Mouse (Mus musculus) midbrain, embryonic 16.5 days (tissue): Measurements from ENCODE around the gene B230104I21Rik. TPM values are rescaled to one million over a fixed set of nuclear protein-coding genes. Genes with fewer than 3 reads are reported as not detected.

Experiments used
- ATAC-seq: fragments of 200-750 bp; cut with Nextera tagmentation; 2 replicates; pipeline ENCODE4 v1.8.0; 2017; ENCODE audit warnings: moderate TSS enrichment
- H3K27ac ChIP-seq: fragments of 300-500 bp; sonication (generic); 2 replicates; pipeline ENCODE4 v1.5.1; 2014; ENCODE audit warnings: mild to moderate bottlenecking, low read length, mixed read lengths
- H3K27me3 ChIP-seq: fragments of 300-500 bp; sonication (generic); 2 replicates; pipeline ENCODE4 v1.6.1; 2014; ENCODE audit warnings: low read depth, low read length, mixed read lengths; ENCODE audit not compliant: control insufficient read depth, insufficient read depth
- H3K36me3 ChIP-seq: fragments of 300-500 bp; sonication (generic); 2 replicates; pipeline ENCODE4 v1.6.1; 2014; ENCODE audit warnings: mild to moderate bottlenecking, low read length, moderate library complexity, mixed read lengths; ENCODE audit not compliant: control insufficient read depth, insufficient read depth
- H3K4me1 ChIP-seq: fragments of 300-500 bp; sonication (generic); 2 replicates; pipeline ENCODE4 v1.6.1; 2014; ENCODE audit warnings: mild to moderate bottlenecking, low read length, mixed read lengths; ENCODE audit not compliant: control insufficient read depth, insufficient read depth
- H3K4me2 ChIP-seq: fragments of 300-500 bp; sonication (generic); 2 replicates; pipeline ENCODE4 v1.6.1; 2014; ENCODE audit warnings: mild to moderate bottlenecking, low read length, mixed read lengths
- H3K4me3 ChIP-seq: fragments of 300-500 bp; sonication (generic); 2 replicates; pipeline ENCODE4 v1.5.1; 2014; ENCODE audit warnings: low read depth, mild to moderate bottlenecking, low read length, moderate library complexity, mixed read lengths
- H3K9ac ChIP-seq: fragments of 300-500 bp; sonication (generic); 2 replicates; pipeline ENCODE4 v1.6.1; 2014; ENCODE audit warnings: low read depth, low read length, mixed read lengths
- H3K9me3 ChIP-seq: fragments of 300-500 bp; sonication (generic); replicated peaks from 2 replicates; pipeline ENCODE4 v1.6.1; 2014; ENCODE audit warnings: mild to moderate bottlenecking, low read length, mixed read lengths; ENCODE audit not compliant: control insufficient read depth, poor library complexity, severe bottlenecking
- WGBS: fragments of 180-500 bp; shearing (Covaris S2); extraction: QIAGEN DNeasy Blood & Tissue Kit; methylation state at CpG from one replicate; pipeline ENCODE4 v1.1.7; 2014; 5-methylcytosine and 5-hydroxymethylcytosine counted together
- polyA plus RNA-seq: library from polyadenylated mRNA; unstranded; fragments of >200 nt; fragmentation: Nextera tagmentation; extraction: Ambion mirVana; gene quantifications from 2 replicates; pipeline ENCODE4 v1.2.1, GENCODE M21; 2015

B230104I21Rik gene
- polyA plus RNA-seq, 1 experiment from 2014 or later = not detected

GRCm38 (mm10) chr4:154359762-154360300, 23.9 kb downstream of the B230104I21Rik start:
- no peak overlapping the region for H3K4me2 ChIP-seq
- H3K9ac ChIP-seq = no peak overlapping the region
- 78% methylated on average over 9 of the region's 9 CpGs for WGBS
- no peak overlapping the region for H3K27ac ChIP-seq
- H3K27me3 ChIP-seq = no peaks in the 10 kb centered on the region
- 0 out of 2 replicates have a peak, but pooled peaks cover 3% of the 10 kb centered on the region for H3K4me1 ChIP-seq
- no peak overlapping the region for H3K4me3 ChIP-seq
- no peaks in the 10 kb centered on the region for H3K9me3 ChIP-seq
- H3K36me3 ChIP-seq = no peaks in the 10 kb centered on the region
- no peak for ATAC-seq

GRCm38 (mm10) chr4:154360441-154360840, 24.5 kb downstream of the B230104I21Rik start:
- Histone ChIP-seq H3K9me3 (no peaks in the 10 kb centered on the region), H3K27ac (no peak overlapping the region), H3K4me1 (0 out of 2 replicates have a peak, but pooled peaks cover 3% of the 10 kb centered on the region), H3K4me2 (no peak overlapping the region), H3K4me3 (no peak overlapping the region), H3K36me3 (no peaks in the 10 kb centered on the region), H3K9ac (no peak overlapping the region), H3K27me3 (no peaks in the 10 kb centered on the region)
- 89% methylated on average over 6 of the region's 7 CpGs for WGBS
- no peak for ATAC-seq

GRCm38 (mm10) chr4:154360850-154361249, 24.9 kb downstream of the B230104I21Rik start:
- Histone ChIP-seq H3K4me2 (no peak overlapping the region), H3K36me3 (no peaks in the 10 kb centered on the region), H3K27me3 (no peaks in the 10 kb centered on the region), H3K4me1 (0 out of 2 replicates have a peak, but pooled peaks cover 3% of the 10 kb centered on the region), H3K9ac (no peak overlapping the region), H3K9me3 (no peaks in the 10 kb centered on the region), H3K4me3 (no peak overlapping the region), H3K27ac (no peak overlapping the region)
- WGBS = 66% methylated on average over 3 of the region's 3 CpGs
- ATAC-seq = no peak

GRCm38 (mm10) chr4:154364752-154365151, 28.8 kb downstream of the B230104I21Rik start:
- H3K4me3 ChIP-seq = no peak overlapping the region
- H3K4me2 ChIP-seq = no peak overlapping the region
- ATAC-seq = no peak
- no peaks in the 10 kb centered on the region; the same call in 1 of the 2 replicates for H3K27me3 ChIP-seq
- WGBS = 80% methylated on average over 2 of the region's 2 CpGs
- no peak overlapping the region for H3K9ac ChIP-seq
- H3K9me3 ChIP-seq = no peaks in the 10 kb centered on the region
- H3K27ac ChIP-seq = no peak overlapping the region
- no peaks in the 10 kb centered on the region for H3K36me3 ChIP-seq
- H3K4me1 ChIP-seq = no peaks in the 10 kb centered on the region

GRCm38 (mm10) chr4:154366836-154367235, 30.9 kb downstream of the B230104I21Rik start:
- H3K9me3 ChIP-seq = no peaks in the 10 kb centered on the region
- H3K36me3 ChIP-seq = no peaks in the 10 kb centered on the region
- no peak overlapping the region for H3K9ac ChIP-seq
- H3K4me1 ChIP-seq = no peaks in the 10 kb centered on the region
- no peak overlapping the region for H3K4me2 ChIP-seq
- ATAC-seq = no peak
- 89% methylated on average over 6 of the region's 6 CpGs for WGBS
- H3K4me3 ChIP-seq = no peak overlapping the region
- no peak overlapping the region for H3K27ac ChIP-seq
- H3K27me3 ChIP-seq = no peaks in the 10 kb centered on the region; the same call in none of the 2 replicates

GRCm38 (mm10) chr4:154369089-154369488, 33.2 kb downstream of the B230104I21Rik start:
- no peaks in the 10 kb centered on the region for H3K4me1 ChIP-seq
- no peak overlapping the region for H3K4me2 ChIP-seq
- H3K9me3 ChIP-seq = no peaks in the 10 kb centered on the region
- H3K36me3 ChIP-seq = no peaks in the 10 kb centered on the region
- H3K9ac ChIP-seq = no peak overlapping the region
- no peaks in the 10 kb centered on the region; the same call in none of the 2 replicates for H3K27me3 ChIP-seq
- H3K4me3 ChIP-seq = no peak overlapping the region
- no peak overlapping the region for H3K27ac ChIP-seq
- ATAC-seq = no peak
- 80% methylated on average over 5 of the region's 5 CpGs for WGBS

- Histone ChIP-seq H3K4me1 (no peaks in the 10 kb centered on the region), H3K9me3 (no peaks in the 10 kb centered on the region), H3K4me2 (no peak overlapping the region), H3K27ac (no peak overlapping the region), H3K4me3 (no peak overlapping the region), H3K9ac (no peak overlapping the region), H3K27me3 (no peaks in the 10 kb centered on the region; the same call in none of the 2 replicates), H3K36me3 (no peaks in the 10 kb centered on the region)
- no peak for ATAC-seq
- WGBS = 77% methylated on average over 8 of the region's 8 CpGs
Observed at GRCm38 (mm10) chr4:154370841-154371240, 34.9 kb downstream of the B230104I21Rik start.

GRCm38 (mm10) chr4:154371542-154372247, 35.8 kb downstream of the B230104I21Rik start:
- Histone ChIP-seq H3K27ac (no peak overlapping the region), H3K9ac (no peak overlapping the region), H3K36me3 (no peaks in the 10 kb centered on the region), H3K27me3 (no peaks in the 10 kb centered on the region; the same call in none of the 2 replicates), H3K4me3 (no peak overlapping the region), H3K4me2 (no peak overlapping the region), H3K9me3 (no peaks in the 10 kb centered on the region), H3K4me1 (no peaks in the 10 kb centered on the region)
- whole genome bisulfite sequencing = 83% methylated on average over 13 of the region's 13 CpGs
- ATAC-seq = no peak

- H3K27ac ChIP-seq = no peak overlapping the region
- no peak overlapping the region for H3K4me3 ChIP-seq
- no peak for ATAC-seq
- no peak overlapping the region for H3K9ac ChIP-seq
- H3K36me3 ChIP-seq = no peaks in the 10 kb centered on the region
- WGBS = 91% methylated on average over 10 of the region's 10 CpGs
- H3K9me3 ChIP-seq = no peaks in the 10 kb centered on the region
- H3K4me2 ChIP-seq = no peak overlapping the region
- H3K4me1 ChIP-seq = no peaks in the 10 kb centered on the region
- H3K27me3 ChIP-seq = no peaks in the 10 kb centered on the region
Observed at GRCm38 (mm10) chr4:154375939-154376625, 40.2 kb downstream of the B230104I21Rik start.
